Mouse (Mus musculus) forebrain, embryonic 10.5 days (tissue): ENCODE results near the gene Dnah12. TPM values are rescaled to one million over a fixed set of nuclear protein-coding genes. Genes with fewer than 3 reads are reported as not detected.

Experiments
- DNase-seq: peaks from one replicate; pipeline ENCODE4 v3.0.0-alpha.2; 2017; ENCODE audit warnings: low spot score; ENCODE audit errors: extremely low spot score
- H3K27ac ChIP-seq: fragments of 300-500 bp; sonication (generic); 2 replicates; pipeline ENCODE4 v1.5.1; 2016; ENCODE audit warnings: mild to moderate bottlenecking
- H3K27me3 ChIP-seq: fragments of 300-500 bp; sonication (generic); 2 replicates; pipeline ENCODE4 v1.6.1; 2016; ENCODE audit warnings: mild to moderate bottlenecking; ENCODE audit not compliant: poor library complexity, severe bottlenecking
- H3K36me3 ChIP-seq: fragments of 300-500 bp; sonication (generic); replicated peaks from 2 replicates; pipeline ENCODE4 v1.6.1; 2016; ENCODE audit warnings: mild to moderate bottlenecking, moderate library complexity
- H3K4me1 ChIP-seq: fragments of 300-500 bp; sonication (generic); 2 replicates; pipeline ENCODE4 v1.6.1; 2016
- H3K4me3 ChIP-seq: fragments of 300-500 bp; sonication (generic); 2 replicates; pipeline ENCODE4 v1.5.1; 2016; ENCODE audit warnings: mild to moderate bottlenecking, moderate library complexity
- H3K9me3 ChIP-seq: fragments of 300-500 bp; sonication (generic); 2 replicates; pipeline ENCODE4 v1.6.1; 2016; ENCODE audit warnings: mild to moderate bottlenecking, moderate library complexity
- WGBS: fragments of 180-500 bp; shearing (Covaris S2); methylation state at CpG from one replicate; pipeline ENCODE4 v1.1.7; 2016; 5-methylcytosine and 5-hydroxymethylcytosine counted together
- polyA plus RNA-seq: library from polyadenylated mRNA; unstranded; fragments of >200 nt; fragmentation: Nextera tagmentation; extraction: Ambion mirVana; gene quantifications from 2 replicates; pipeline ENCODE4 v1.2.1, GENCODE M21; 2016

Dnah12 gene
- polyA plus RNA-seq, 1 experiment from 2014 or later = not detected

DNA sequence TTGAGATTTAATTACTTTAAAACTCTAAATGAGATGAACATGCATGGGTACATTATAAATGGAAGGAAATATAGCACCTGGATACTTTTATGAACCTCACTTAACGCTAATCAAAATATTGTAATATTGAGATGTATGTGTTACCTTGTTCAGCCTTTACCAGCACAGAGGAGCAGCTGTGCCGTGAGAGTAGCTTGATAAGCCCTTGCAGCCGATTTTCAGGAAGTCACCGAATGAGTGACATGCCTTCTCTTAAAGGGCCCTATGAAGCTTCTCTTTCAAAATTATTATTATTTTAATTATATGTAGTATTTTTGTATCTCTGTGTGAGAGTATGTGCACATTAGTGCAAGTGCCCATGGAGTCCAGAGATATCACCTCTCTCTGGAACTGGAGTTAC lies 75.1 kb downstream of the Dnah12 start:
- H3K27me3 ChIP-seq = no peaks in the 10 kb centered on the region
- H3K27ac ChIP-seq = no peak overlapping the region
- H3K4me3 ChIP-seq = no peak overlapping the region
- H3K9me3 ChIP-seq = peaks cover 13% of the 10 kb centered on the region
- H3K4me1 ChIP-seq = no peaks in the 10 kb centered on the region
- DNase-seq = no peak
- 82% methylated on average over 4 of the region's 4 CpGs for WGBS
- no peaks in the 10 kb centered on the region for H3K36me3 ChIP-seq

DNA sequence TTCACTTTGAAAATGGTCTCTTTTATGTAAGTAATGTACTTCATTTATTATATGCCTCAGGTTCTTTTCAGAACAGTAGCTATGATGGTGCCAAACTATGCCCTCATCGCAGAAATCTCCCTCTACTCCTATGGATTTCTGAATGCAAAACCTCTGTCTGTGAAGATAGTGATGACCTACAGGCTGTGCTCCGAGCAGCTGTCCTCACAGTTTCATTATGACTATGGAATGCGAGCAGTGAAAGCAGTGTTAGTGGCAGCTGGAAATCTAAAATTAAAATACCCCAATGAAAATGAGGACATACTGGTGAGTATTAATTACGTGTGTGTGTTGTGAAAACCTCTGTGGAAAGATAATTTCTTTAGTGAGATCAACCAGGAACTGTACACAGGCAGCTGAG lies 80.5 kb downstream of the Dnah12 start:
- H3K27ac ChIP-seq = no peak overlapping the region
- no peaks in the 10 kb centered on the region for H3K36me3 ChIP-seq
- no peaks in the 10 kb centered on the region for H3K4me1 ChIP-seq
- DNase-seq = no peak
- H3K4me3 ChIP-seq = no peak overlapping the region
- WGBS = 91% methylated on average over 4 of the region's 4 CpGs
- H3K9me3 ChIP-seq = no peaks in the 10 kb centered on the region
- H3K27me3 ChIP-seq = no peaks in the 10 kb centered on the region

DNA sequence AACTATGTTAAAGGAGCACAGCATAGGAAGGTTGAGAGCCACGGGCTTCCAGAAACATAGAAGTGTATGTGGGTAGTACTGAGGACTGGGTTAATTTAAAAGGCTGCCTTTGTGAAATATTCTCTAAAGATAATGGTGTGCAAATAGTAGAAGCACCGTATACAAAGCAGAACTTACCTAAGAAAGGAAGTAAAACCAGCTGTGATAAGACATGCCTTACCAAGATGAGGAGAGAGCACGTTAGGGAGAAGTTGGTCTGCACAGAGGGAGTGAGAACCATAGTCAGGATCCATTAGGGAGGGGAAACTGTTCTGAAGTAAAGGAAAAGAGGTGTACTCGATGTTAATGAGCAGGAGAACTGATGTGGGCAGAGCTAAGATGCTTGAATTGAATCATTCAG lies 90.7 kb downstream of the Dnah12 start:
- no peak overlapping the region for H3K27ac ChIP-seq
- no peak for DNase-seq
- no peak overlapping the region for H3K4me3 ChIP-seq
- no peaks in the 10 kb centered on the region for H3K9me3 ChIP-seq
- H3K36me3 ChIP-seq = no peaks in the 10 kb centered on the region
- WGBS = 80% methylated on average over 4 of the region's 4 CpGs
- no peaks in the 10 kb centered on the region for H3K27me3 ChIP-seq
- H3K4me1 ChIP-seq = no peaks in the 10 kb centered on the region

DNA sequence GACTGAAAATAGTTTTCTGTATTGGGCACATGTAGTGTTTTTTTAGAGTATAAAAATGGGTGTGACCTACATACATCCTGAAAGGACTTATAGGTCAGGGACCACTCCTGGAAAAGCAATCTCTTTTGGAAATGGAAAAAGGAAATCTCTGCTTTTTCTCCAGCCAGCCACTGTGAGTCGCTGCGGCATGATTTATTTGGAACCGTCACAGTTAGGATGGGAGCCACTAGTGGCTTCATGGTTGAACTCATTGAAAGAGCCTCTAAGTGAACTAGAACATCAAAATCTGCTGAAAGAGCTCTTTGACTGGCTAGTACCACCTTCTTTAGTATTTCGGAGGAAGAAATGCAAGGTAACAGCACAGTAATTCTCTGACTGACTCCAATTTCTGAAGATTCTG lies 92.6 kb downstream of the Dnah12 start:
- 45% methylated on average over 4 of the region's 4 CpGs for WGBS
- Histone ChIP-seq H3K4me1 (no peaks in the 10 kb centered on the region), H3K27ac (no peak overlapping the region), H3K4me3 (no peak overlapping the region), H3K27me3 (no peaks in the 10 kb centered on the region), H3K36me3 (no peaks in the 10 kb centered on the region), H3K9me3 (no peaks in the 10 kb centered on the region)
- DNase-seq = no peak

DNA sequence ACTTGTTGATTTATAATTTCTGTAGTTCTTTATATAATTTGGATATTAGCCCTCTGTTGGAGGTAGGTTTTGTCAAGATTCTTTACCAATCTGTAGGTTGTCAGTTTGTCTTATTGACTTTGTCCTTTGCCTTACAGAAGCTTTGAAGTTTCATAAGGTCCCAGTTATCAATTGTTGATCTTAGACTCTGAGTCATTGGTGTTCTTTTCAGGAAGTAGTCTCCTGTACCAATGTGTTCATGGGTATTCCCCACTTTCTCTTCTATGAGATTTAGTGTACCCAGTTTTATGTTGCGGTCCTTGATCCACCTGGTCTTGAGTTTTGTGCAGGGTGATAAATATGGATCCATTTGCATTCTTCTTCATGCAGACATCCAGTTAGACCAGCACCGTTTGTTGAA lies 101.4 kb downstream of the Dnah12 start:
- no peak for DNase-seq
- Histone ChIP-seq H3K4me3 (no peak overlapping the region), H3K4me1 (no peaks in the 10 kb centered on the region), H3K36me3 (no peaks in the 10 kb centered on the region), H3K9me3 (no peaks in the 10 kb centered on the region), H3K27ac (no peak overlapping the region), H3K27me3 (no peaks in the 10 kb centered on the region)
- WGBS = 90% methylated on average over 2 of the region's 2 CpGs

DNA sequence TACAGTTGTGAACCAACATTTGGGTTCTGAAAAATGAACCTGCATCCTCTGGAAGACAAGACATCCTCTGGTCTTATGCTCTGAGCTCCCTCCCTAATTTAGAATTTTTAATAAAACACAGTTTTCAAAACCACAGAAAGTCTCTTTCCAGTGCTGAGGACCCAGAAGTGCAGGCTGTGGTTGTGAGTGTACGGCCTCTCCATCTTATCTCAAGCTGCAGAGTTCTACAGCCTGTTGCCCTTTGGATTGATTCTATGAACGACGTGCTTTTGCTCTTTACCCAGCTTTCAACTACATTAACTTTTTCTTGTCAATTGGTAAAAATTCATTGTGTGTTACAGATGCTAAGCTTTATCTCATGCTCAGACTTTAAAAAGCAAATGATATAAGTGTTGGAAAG lies 105.3 kb downstream of the Dnah12 start:
- WGBS = 87% methylated on average over 3 of the region's 3 CpGs
- no peak overlapping the region for H3K27ac ChIP-seq

DNA sequence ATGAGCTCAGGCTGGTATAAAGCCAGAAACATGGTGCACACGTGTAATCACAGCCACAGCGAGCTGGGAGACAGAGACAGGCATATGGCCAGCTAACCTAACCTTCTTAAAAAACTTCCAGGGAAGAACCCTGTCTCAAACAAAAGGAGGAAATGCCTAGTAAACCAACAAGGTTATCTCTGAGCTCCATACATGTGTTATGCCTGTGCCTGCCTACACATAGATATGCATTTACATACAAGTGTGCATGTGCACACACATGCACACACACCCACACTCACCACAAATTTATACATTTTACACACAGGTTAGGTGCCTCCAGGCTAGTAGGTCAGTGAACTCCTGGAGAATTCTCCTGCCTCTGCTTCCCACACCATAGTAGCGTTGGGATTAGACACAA lies 106.2 kb downstream of the Dnah12 start:
- Histone ChIP-seq H3K4me3 (no peak overlapping the region), H3K27me3 (no peaks in the 10 kb centered on the region), H3K36me3 (no peaks in the 10 kb centered on the region), H3K27ac (no peak overlapping the region), H3K4me1 (no peaks in the 10 kb centered on the region), H3K9me3 (no peaks in the 10 kb centered on the region)
- WGBS = 81% methylated on average over 3 of the region's 3 CpGs
- no peak for DNase-seq

More for the DNA sequence above, 105.3 kb downstream of the Dnah12 start:
- Histone ChIP-seq H3K27me3 (no peaks in the 10 kb centered on the region), H3K4me3 (no peak overlapping the region), H3K9me3 (no peaks in the 10 kb centered on the region), H3K36me3 (no peaks in the 10 kb centered on the region), H3K4me1 (no peaks in the 10 kb centered on the region)
- no peak for DNase-seq

DNA sequence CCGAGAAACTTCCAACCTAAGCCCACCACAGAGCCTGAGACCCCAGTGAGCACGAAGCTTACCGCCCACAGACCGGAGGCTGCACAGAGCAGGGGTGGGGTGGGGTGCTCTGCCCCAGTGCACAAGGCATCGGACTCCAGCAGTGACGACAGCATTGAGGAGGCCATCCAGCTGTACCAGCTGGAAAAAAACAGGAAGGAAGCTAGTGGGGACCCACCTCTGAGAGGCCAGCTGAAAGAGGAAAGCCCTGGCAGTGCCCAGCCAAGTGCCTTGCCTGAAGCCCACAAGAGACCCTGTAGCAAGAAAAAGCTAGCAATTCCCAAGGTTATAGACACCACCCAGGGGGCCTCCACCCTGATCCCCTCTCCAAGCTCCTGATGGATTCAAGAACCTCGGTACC lies 112.4 kb downstream of the Dnah12 start:
- no peak for DNase-seq

DNA sequence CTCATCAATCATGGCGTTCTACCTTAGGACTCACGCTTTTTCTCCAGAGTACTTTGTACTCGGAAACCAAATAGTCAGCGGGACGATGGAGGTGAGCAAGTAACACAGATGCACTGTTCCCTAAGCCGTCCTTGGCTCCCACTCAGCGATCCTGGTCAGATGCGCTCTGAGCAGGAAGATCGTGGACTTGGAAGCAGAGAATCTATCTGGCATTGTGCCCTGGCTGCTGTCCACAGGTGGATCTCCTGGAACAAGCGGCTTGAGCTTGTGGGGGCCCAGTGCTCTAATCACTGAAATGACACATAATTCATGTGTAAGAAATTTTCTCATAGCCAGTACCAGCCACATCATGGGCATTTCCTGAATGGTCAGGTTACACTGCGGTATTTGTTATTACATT lies 119.7 kb downstream of the Dnah12 start:
- H3K27me3 ChIP-seq = no peaks in the 10 kb centered on the region
- H3K36me3 ChIP-seq = no peaks in the 10 kb centered on the region
- H3K4me3 ChIP-seq = no peak overlapping the region
- no peak for DNase-seq
- no peak overlapping the region for H3K27ac ChIP-seq
- 91% methylated on average over 11 of the region's 11 CpGs for WGBS
- H3K9me3 ChIP-seq = no peaks in the 10 kb centered on the region
- H3K4me1 ChIP-seq = no peaks in the 10 kb centered on the region

More for the DNA sequence above, 112.4 kb downstream of the Dnah12 start:
- Histone ChIP-seq H3K4me3 (no peak overlapping the region), H3K27me3 (no peaks in the 10 kb centered on the region), H3K27ac (no peak overlapping the region), H3K36me3 (no peaks in the 10 kb centered on the region), H3K9me3 (no peaks in the 10 kb centered on the region), H3K4me1 (no peaks in the 10 kb centered on the region)
- WGBS = 86% methylated on average over 7 of the region's 7 CpGs

DNA sequence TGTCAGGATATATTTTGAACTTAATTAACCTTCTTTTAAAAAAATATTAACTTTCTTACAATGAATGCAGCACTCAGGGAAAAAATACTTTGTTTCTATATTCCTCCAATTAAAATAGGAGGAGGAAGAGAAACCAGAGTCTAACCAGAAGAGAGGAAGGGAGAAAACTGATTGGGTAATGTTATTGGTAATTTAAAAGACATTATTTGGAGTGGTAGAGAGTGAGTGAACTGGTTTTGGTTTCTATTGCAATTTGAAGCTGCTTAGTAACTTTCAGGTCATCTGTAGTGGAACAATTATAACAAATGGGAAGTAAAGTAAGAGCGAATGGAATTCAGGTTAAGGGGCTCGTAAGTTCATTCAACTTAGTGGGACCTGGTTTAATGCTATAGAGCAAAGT lies 120.8 kb downstream of the Dnah12 start:
- H3K9me3 ChIP-seq = no peaks in the 10 kb centered on the region
- no peaks in the 10 kb centered on the region for H3K27me3 ChIP-seq
- no peak overlapping the region for H3K27ac ChIP-seq
- DNase-seq = no peak
- no peaks in the 10 kb centered on the region for H3K4me1 ChIP-seq
- WGBS = 90% methylated on average over 2 of the region's 2 CpGs
- no peaks in the 10 kb centered on the region for H3K36me3 ChIP-seq
- no peak overlapping the region for H3K4me3 ChIP-seq

DNA sequence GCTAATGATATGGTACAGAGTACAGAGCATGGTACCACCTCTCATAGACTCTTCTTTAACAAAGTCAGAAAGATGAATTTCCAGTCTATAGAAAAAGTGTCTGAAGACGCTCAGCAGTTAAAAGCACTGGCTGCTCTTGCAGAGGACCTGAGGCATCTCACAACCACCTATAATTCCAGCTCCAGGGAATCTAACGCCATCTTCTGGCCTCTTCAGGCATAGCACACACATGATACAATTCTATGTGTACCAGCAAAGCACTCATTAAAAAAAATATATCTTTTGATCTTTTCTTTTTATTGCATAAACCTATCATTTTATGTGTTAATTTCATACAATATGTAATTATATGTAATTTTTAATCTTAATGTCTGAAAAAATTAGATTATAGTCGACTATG lies 121.8 kb downstream of the Dnah12 start:
- DNase-seq = no peak
- 56% methylated on average over 3 of the region's 3 CpGs for WGBS
- H3K4me3 ChIP-seq = no peak overlapping the region
- H3K27me3 ChIP-seq = no peaks in the 10 kb centered on the region
- no peaks in the 10 kb centered on the region for H3K9me3 ChIP-seq
- no peaks in the 10 kb centered on the region for H3K4me1 ChIP-seq
- H3K27ac ChIP-seq = no peak overlapping the region
- no peaks in the 10 kb centered on the region for H3K36me3 ChIP-seq

DNA sequence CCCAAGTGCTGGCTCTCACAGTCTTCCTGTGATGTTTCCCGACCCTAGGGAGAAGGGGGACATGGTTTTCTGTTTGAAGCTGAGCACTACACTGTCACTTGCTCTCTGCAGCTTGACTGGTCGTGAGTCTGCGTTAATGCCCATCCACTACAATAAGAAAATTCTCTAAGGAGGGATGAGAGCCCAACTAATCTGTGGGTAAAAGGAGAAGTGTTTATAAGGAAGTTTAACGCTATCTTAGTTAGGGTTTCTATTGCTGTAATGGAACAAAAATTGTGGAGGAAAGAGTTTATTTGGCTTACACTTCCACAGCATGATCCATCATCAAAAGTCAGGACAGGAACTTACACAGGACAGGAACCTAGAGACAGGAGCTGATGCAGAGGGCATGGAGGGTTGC lies 123.7 kb downstream of the Dnah12 start:
- H3K9me3 ChIP-seq = no peaks in the 10 kb centered on the region
- H3K27ac ChIP-seq = no peak overlapping the region
- no peaks in the 10 kb centered on the region for H3K4me1 ChIP-seq
- no peaks in the 10 kb centered on the region for H3K36me3 ChIP-seq
- DNase-seq = no peak
- 80% methylated on average over 4 of the region's 4 CpGs for WGBS
- no peak overlapping the region for H3K4me3 ChIP-seq
- no peaks in the 10 kb centered on the region for H3K27me3 ChIP-seq

DNA sequence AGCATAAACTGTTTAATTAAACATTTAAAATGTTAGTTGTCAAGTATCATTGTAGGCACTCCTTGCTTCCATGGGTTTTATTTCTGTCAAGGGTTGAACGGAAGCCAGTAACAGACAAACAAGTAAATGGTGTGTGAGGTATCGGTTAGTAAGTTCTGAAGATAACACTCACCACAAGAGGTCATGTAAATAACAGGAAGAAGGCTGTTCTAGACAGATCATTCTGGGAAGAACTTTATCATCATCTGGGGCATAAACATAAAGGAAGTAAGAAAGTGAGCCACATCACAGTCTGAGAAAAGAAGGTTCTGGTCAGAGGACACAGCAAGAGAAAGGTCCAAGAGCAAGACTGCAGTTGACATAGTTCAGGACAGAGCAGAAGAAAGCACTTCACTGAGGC lies 132.9 kb downstream of the Dnah12 start:
- no peak for DNase-seq
- Histone ChIP-seq H3K27me3 (no peaks in the 10 kb centered on the region), H3K4me3 (no peak overlapping the region), H3K27ac (no peak overlapping the region), H3K36me3 (no peaks in the 10 kb centered on the region), H3K4me1 (no peaks in the 10 kb centered on the region), H3K9me3 (no peaks in the 10 kb centered on the region)
- 95% methylated on average over 2 of the region's 2 CpGs for WGBS

DNA sequence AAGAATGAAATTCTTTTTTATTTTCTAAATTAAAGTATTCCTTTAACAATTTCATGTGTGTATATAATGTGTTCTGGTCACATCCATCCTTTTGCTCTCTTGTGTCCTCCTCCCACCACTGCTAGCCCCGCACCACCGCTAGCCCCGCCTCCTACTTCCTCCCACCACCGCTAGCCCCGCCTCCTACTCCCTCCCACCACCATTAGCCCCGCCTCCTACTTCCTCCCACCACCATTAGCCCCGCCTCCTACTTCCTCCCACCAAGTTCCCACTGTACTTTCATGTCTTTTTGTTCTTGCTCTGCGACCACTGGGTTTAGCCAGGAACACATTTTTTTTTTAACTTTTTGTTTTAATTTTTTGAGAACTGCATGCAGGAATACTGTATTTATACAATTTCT lies 160.0 kb downstream of the Dnah12 start:
- H3K4me3 ChIP-seq = no peak overlapping the region
- no peaks in the 10 kb centered on the region for H3K27me3 ChIP-seq
- H3K9me3 ChIP-seq = no peaks in the 10 kb centered on the region
- 81% methylated on average over 8 of the region's 8 CpGs for WGBS
- H3K4me1 ChIP-seq = no peaks in the 10 kb centered on the region
- no peak overlapping the region for H3K27ac ChIP-seq
- DNase-seq = no peak
- no peaks in the 10 kb centered on the region for H3K36me3 ChIP-seq
